Mouse (Mus musculus): ENCODE measurements around the gene Olfr1367.
"Not testable (repeated sequence)": the region's sequence is repeated elsewhere in the genome, so short reads cannot be mapped to it uniquely, and the experiment has no call there.

The Olfr1367 gene

DNA sequence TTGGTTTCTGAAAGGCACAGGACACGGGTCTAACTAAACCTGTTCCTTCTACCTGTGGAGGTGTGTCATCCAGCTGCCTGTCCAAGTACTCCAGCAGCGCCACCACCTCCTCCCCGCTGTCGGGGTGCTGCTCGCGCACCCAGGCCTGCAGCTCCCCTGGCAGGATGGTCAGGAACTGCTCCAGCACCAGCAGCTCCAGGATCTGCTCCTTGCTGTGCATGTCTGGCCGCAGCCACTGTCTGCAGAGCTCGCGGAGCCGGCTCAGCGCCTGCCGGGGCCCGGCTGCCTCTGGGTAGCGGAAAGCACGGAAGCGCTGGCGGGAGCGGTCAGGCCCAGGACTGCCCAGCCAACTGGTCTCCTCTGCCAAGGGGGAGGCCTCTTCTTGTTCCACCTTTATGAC is 49.3 kb downstream of the Olfr1367 start:
- not testable (repeated sequence) for DNase-seq (ENCODE audit: low read depth)

GRCm38 (mm10) chr13:21397486-21397885 is 50.8 kb downstream of the Olfr1367 start:
- DNase-seq (ENCODE audit: low read depth), result no peak
